ENCODE assay signal across 8 mouse cellular contexts in the genomic region with DNA sequence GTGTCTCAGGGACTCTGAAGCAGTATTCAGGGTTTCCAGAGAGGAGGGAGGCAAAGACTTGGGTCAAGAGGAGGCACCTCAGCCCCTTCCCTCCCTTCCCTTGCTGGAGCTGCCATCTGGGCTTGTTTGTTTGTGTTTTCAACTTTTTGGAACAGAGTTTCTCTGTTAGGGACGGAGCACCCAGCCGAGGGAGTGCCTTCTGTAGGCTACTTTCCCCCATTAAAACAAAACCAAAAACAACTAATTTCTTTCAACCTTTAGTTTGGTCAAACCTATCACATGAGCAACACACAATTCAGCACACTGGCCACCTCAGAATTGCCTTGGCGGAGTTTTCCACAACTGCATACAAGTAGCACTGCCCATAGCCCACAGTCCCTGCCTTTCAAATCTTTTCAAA. TPM values are rescaled to one million over a fixed set of nuclear protein-coding genes. Genes with fewer than 3 reads are reported as not detected.
A peak's percentile ranks its signal among the peaks of the same experiment; 100 is the strongest.
DNase-seq lines count a peak whose midpoint lies in the region; ATAC-seq and TF ChIP-seq lines count a peak whose summit lies in the region.

No protein-coding gene starts in this region.

- peak overlapping the region; percentile 37 for H3K4me3 ChIP-seq in kidney, embryonic 16.5 days (ENCODE audit: low read length)
- H3K4me3 ChIP-seq in embryonic facial prominence, embryonic 14.5 days (ENCODE audit: low read depth, low read length): peak overlapping the region; percentile 59
- H3K4me3 ChIP-seq in hindbrain, postnatal 0 days (ENCODE audit: low read length): peak overlapping the region; percentile 41
- H3K4me3 ChIP-seq in neural tube, embryonic 11.5 days (ENCODE audit: low read depth, low read length): peak overlapping the region; percentile 43

- ATAC-seq in kidney, embryonic 16.5 days (ENCODE audit: low FRiP score, low TSS enrichment): no peak
- ATAC-seq in embryonic facial prominence, embryonic 14.5 days (ENCODE audit: low read depth): 0 out of 2 replicates have a peak, but pooled peaks have one; percentile 20
- peak; percentile 70 for ATAC-seq in hindbrain, postnatal 0 days
- no peak for ATAC-seq in neural tube, embryonic 11.5 days (ENCODE audit: insufficient read depth, low FRiP score, low TSS enrichment)

- TF ChIP-seq CTCF in hindbrain, postnatal 0 days (IDR thresholded peaks at IDR 0.05; ENCODE audit: low read depth): no peak

- WGBS in kidney, embryonic 16.5 days: 32% methylated on average over 3 of the region's 3 CpGs
- 24% methylated on average over 3 of the region's 3 CpGs for WGBS in embryonic facial prominence, embryonic 14.5 days
- 36% methylated on average over 3 of the region's 3 CpGs for WGBS in hindbrain, postnatal 0 days
- 19% methylated on average over 3 of the region's 3 CpGs for WGBS in neural tube, embryonic 11.5 days

- H3K9me3 ChIP-seq in kidney, embryonic 16.5 days (ENCODE audit: low read length): no peaks in the 10 kb centered on the region
- H3K9me3 ChIP-seq in embryonic facial prominence, embryonic 14.5 days (ENCODE audit: control insufficient read depth, low read length): no peaks in the 10 kb centered on the region
- no peaks in the 10 kb centered on the region for H3K9me3 ChIP-seq in hindbrain, postnatal 0 days (ENCODE audit: low read length)
- no peaks in the 10 kb centered on the region for H3K9me3 ChIP-seq in neural tube, embryonic 11.5 days (ENCODE audit: control insufficient read depth, low read length)

- H3K27me3 ChIP-seq in kidney, embryonic 16.5 days (ENCODE audit: insufficient read depth, low read length): no peaks in the 10 kb centered on the region; the same call in 1 of the 2 replicates
- H3K27me3 ChIP-seq in embryonic facial prominence, embryonic 14.5 days (replicated peaks; ENCODE audit: control insufficient read depth, insufficient read depth, low read length): no peaks in the 10 kb centered on the region
- H3K27me3 ChIP-seq in hindbrain, postnatal 0 days (ENCODE audit: insufficient read depth, low read length): no peaks in the 10 kb centered on the region
- no peaks in the 10 kb centered on the region for H3K27me3 ChIP-seq in neural tube, embryonic 11.5 days (ENCODE audit: control insufficient read depth, insufficient read depth, low read length)

- no peak overlapping the region for H3K27ac ChIP-seq in kidney, embryonic 16.5 days (ENCODE audit: low read length)
- peak overlapping the region; percentile 91 for H3K27ac ChIP-seq in embryonic facial prominence, embryonic 14.5 days (replicated peaks; ENCODE audit: low read depth, low read length)
- peak overlapping the region; percentile 70 for H3K27ac ChIP-seq in hindbrain, postnatal 0 days
- no peak overlapping the region for H3K27ac ChIP-seq in neural tube, embryonic 11.5 days (ENCODE audit: low read depth, low read length)

- no peaks in the 10 kb centered on the region for H3K4me1 ChIP-seq in kidney, embryonic 16.5 days (ENCODE audit: insufficient read depth, low read length)
- H3K4me1 ChIP-seq in embryonic facial prominence, embryonic 14.5 days (ENCODE audit: control insufficient read depth, insufficient read depth, low read length): peaks cover 7% of the 10 kb centered on the region; the same call in 1 of the 2 replicates
- peaks cover 6% of the 10 kb centered on the region for H3K4me1 ChIP-seq in hindbrain, postnatal 0 days (ENCODE audit: insufficient read depth, low read length)
- peaks cover 7% of the 10 kb centered on the region; the same call in 1 of the 2 replicates for H3K4me1 ChIP-seq in neural tube, embryonic 11.5 days (ENCODE audit: control insufficient read depth, insufficient read depth, low read length)

- DNase-seq in kidney, adult 8-10 months: no peak
- peak; percentile 42 for DNase-seq in embryonic facial prominence, embryonic 14.5 days (ENCODE audit: low spot score)
- no peak for DNase-seq in hindbrain, postnatal 0 days (ENCODE audit: low spot score)
- no peak for DNase-seq in neural tube, embryonic 11.5 days (ENCODE audit: low spot score)
- DNase-seq in cerebellum, adult 11-12 months: no peak
- DNase-seq in kidney, adult 18-20 months: no peak
- no peak for DNase-seq in T-cell, adult 2 months (ENCODE audit: low spot score)

- H3K36me3 ChIP-seq in kidney, embryonic 16.5 days (ENCODE audit: insufficient read depth, low read length): no peaks in the 10 kb centered on the region
- no peaks in the 10 kb centered on the region for H3K36me3 ChIP-seq in embryonic facial prominence, embryonic 14.5 days (ENCODE audit: control insufficient read depth, insufficient read depth, low read length)
- no peaks in the 10 kb centered on the region for H3K36me3 ChIP-seq in hindbrain, postnatal 0 days (ENCODE audit: insufficient read depth, low read length)
- H3K36me3 ChIP-seq in neural tube, embryonic 11.5 days (ENCODE audit: control insufficient read depth, insufficient read depth, low read length): no peaks in the 10 kb centered on the region

- peak overlapping the region; percentile 49 for H3K9ac ChIP-seq in kidney, embryonic 16.5 days (replicated peaks; ENCODE audit: low read length)
- H3K9ac ChIP-seq in embryonic facial prominence, embryonic 14.5 days (ENCODE audit: low read depth, low read length): peak overlapping the region; percentile 77
- H3K9ac ChIP-seq in hindbrain, postnatal 0 days (replicated peaks; ENCODE audit: low read length): peak overlapping the region; percentile 44; the same call in 1 of the 2 replicates
- H3K9ac ChIP-seq in neural tube, embryonic 11.5 days (ENCODE audit: low read length): peak overlapping the region; percentile 37

- H3K4me2 ChIP-seq in kidney, embryonic 16.5 days (replicated peaks; ENCODE audit: low read depth, low read length): peak overlapping the region; percentile 59
- H3K4me2 ChIP-seq in embryonic facial prominence, embryonic 14.5 days (ENCODE audit: low read depth, low read length): peak overlapping the region; percentile 56
- peak overlapping the region; percentile 59 for H3K4me2 ChIP-seq in hindbrain, postnatal 0 days (ENCODE audit: low read depth, low read length)
- peak overlapping the region; percentile 60 for H3K4me2 ChIP-seq in neural tube, embryonic 11.5 days (ENCODE audit: low read depth)

RNA-seq across cellular contexts. Expression of gene Rftn2, which starts 1.2 kb away (rescaled TPM):
- 7.6 and 9.0 TPM in 2 replicates for polyA plus RNA-seq in kidney, embryonic 16.5 days (2015; fragmentation: Nextera tagmentation; extraction: Ambion mirVana)
- 20.3 and 20.6 TPM in 2 replicates for polyA plus RNA-seq in embryonic facial prominence, embryonic 14.5 days (2014; fragmentation: Nextera tagmentation; extraction: Ambion mirVana)
- total RNA-seq in hindbrain, postnatal 0 days (2014; rRNA removed): 11.2 and 14.2 TPM in 2 replicates
- polyA plus RNA-seq in hindbrain, postnatal 0 days (2015; fragmentation: Nextera tagmentation; extraction: Ambion mirVana): 14.9 and 19.9 TPM in 2 replicates
- 12.3 and 14.2 TPM in 2 replicates for polyA plus RNA-seq in neural tube, embryonic 11.5 days (2014; fragmentation: Nextera tagmentation; extraction: Ambion mirVana)

RNA-seq across cellular contexts. Expression of gene Mars2, which starts 11.6 kb away (rescaled TPM):
- polyA plus RNA-seq in kidney, embryonic 16.5 days (2015; fragmentation: Nextera tagmentation; extraction: Ambion mirVana): 2.2 and 2.6 TPM in 2 replicates
- 3.1 and 3.3 TPM in 2 replicates for polyA plus RNA-seq in embryonic facial prominence, embryonic 14.5 days (2014; fragmentation: Nextera tagmentation; extraction: Ambion mirVana)
- total RNA-seq in hindbrain, postnatal 0 days (2014; rRNA removed): 9.3 and 10.6 TPM in 2 replicates
- polyA plus RNA-seq in hindbrain, postnatal 0 days (2015; fragmentation: Nextera tagmentation; extraction: Ambion mirVana): 2.4 and 2.6 TPM in 2 replicates
- 2.6 and 3.6 TPM in 2 replicates for polyA plus RNA-seq in neural tube, embryonic 11.5 days (2014; fragmentation: Nextera tagmentation; extraction: Ambion mirVana)

Comparison
In these comparisons a context has a peak if more than half of its experiments do, and no peak if none do; other contexts are left out.
1. ATAC-seq: peak in embryonic facial prominence, embryonic 14.5 days (single experiment) and hindbrain, postnatal 0 days (single experiment); none in kidney, embryonic 16.5 days (single experiment) and neural tube, embryonic 11.5 days (single experiment).
2. H3K27ac ChIP-seq: peak in embryonic facial prominence, embryonic 14.5 days (single experiment) and hindbrain, postnatal 0 days (single experiment); none in kidney, embryonic 16.5 days (single experiment) and neural tube, embryonic 11.5 days (single experiment).
3. Peak in every context shown above with its lines, with median percentiles within 50 percentile points of each other: H3K4me2 ChIP-seq, H3K4me3 ChIP-seq and H3K9ac ChIP-seq.